Mouse (Mus musculus) mesoderm, embryonic 11.5 days (tissue): ENCODE measurements around the gene 1700010B08Rik.
A peak's percentile ranks its signal among the peaks of the same experiment; 100 is the strongest.
"Not testable (repeated sequence)": the region's sequence is repeated elsewhere in the genome, so short reads cannot be mapped to it uniquely, and the experiment has no call there.

Experiments used
- DNase-seq: peaks from one replicate; pipeline ENCODE4 v3.0.0-alpha.2; 2012; ENCODE audit warnings: low read depth, low spot score

1700010B08Rik gene

DNA sequence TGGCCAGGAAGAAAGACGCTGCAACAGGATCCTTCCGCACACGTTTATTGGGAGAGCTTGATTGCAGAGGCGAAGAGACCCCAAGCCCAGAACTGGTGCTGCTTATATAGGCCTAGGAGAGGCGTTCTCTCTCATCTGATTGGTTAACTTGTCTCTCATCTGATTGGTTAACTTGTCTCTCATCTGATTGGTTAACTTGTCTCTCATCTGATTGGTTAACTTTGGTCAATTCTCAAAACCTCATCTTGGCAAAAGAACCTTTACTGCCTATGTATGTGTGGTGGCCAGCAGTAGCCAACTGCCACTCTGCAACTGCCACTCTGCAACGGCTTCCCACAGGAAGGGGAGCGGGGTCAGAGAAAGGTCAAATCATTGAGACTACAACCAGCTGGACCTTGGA is at the start of gene 1700010B08Rik:
Gene 1700010B08Rik (plus strand): TSS at position 301 of the 400 bp plus-strand sequence.
- not testable (repeated sequence) for DNase-seq

GRCm38 (mm10) chr2:173672328-173672896 is 46.8 kb upstream of the 1700010B08Rik start:
- no peak for DNase-seq

DNA sequence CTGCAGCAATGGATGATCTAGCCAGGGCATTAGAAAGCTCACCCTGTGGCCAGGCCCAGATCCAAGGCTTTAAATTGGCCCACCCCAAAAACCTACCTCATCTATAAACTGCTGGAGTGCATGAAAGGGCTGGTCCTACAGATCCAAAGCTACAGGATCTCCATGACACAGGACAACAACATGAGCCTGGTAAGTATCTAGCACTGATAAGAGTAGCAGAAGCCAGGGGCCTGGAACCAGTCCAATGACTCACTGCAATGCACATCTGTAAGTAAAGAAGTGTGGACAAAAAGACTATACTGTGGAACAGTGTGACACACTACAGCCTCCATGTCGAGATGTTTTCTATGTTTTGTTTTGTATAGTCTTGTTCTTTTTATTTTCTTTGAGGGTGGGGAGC is 45.7 kb upstream of the 1700010B08Rik start:
- no peak for DNase-seq

DNA sequence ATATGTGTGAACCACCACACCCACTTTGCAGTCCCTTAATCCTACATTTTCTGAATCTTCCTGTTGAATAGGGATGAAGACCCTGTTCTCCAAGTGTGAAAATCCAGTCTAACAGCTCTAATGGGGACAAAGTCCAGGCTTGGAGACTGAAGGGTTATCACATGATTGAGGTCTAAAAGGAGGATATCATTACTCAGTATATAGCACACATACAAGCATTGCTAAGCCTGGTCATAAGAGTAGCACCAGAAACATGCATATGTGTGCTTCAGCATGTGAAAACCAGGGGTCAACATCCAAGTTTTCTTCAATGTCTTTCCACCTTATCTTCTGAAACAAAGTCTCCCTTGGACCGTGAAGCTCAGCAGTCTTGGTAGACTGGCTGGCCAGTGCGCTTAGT is 40.6 kb upstream of the 1700010B08Rik start:
- no peak for DNase-seq

- no peak for DNase-seq
Measured at GRCm38 (mm10) chr2:173679217-173679616, 40.0 kb upstream of the 1700010B08Rik start.

DNA sequence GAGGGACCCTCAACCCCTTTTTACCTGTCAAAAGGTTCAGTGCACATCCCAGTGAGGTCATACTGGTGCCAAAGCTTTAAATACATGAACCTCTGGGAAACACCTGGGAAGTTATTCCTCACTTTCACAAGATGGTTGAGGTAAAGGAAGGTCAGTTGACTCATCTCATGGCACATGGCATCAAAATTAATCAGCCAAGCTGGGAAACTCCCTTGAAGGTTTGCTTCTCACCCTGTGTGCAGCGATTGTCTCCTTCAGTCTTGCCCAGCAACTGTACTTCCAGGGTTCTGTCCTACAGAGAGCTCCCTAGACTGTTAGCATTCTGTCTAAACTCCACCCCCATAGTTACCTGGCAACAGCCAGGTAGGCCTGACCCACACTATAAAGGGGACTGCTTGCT is 39.1 kb upstream of the 1700010B08Rik start:
- DNase-seq, result no peak

- DNase-seq, result no peak
Measured at GRCm38 (mm10) chr2:173682773-173683172, 36.4 kb upstream of the 1700010B08Rik start.

GRCm38 (mm10) chr2:173685781-173686361 is 33.3 kb upstream of the 1700010B08Rik start:
- DNase-seq, result no peak

DNA sequence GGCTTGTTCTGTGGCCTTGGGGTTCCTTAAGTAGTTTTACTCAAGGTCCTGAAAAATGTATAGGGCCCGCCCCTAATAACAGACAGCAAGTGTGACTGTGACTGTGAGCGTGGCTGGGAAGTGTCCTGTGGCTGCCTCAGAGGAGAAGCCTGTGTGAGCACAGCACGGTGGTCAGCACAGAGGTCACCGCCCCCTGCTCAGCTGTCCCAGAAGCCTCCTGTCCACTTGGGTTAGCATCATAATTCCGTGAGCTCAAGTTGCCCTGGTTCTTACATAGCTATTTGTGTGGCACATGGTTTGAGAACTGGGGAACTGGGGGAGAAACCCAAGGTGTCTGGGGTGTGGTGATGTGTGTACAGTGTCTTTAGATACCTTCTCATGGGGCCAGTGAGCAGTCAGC is 31.9 kb upstream of the 1700010B08Rik start:
- no peak for DNase-seq

DNA sequence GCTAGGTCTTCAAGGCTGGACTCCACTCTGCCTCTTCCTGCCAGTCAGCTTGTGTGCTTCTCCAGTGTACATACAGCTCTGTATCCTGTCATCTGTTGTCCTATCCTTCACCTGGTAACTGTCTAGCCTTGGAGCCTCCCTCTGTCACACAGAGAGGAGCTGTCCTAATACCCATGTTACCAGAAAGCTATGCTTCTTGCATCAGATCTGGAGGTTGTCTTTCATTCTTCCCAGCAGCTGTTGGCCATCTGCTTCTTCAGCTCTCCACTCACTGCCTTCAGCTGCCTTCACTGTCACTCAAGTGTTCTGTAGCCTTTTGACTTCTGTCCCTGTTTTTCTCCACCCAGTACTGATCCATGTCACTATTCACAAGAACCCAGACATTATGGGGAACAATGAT is 29.4 kb upstream of the 1700010B08Rik start:
- no peak for DNase-seq

- no peak for DNase-seq
Measured at GRCm38 (mm10) chr2:173691748-173692147, 27.5 kb upstream of the 1700010B08Rik start.

- DNase-seq, result no peak
Measured at GRCm38 (mm10) chr2:173692693-173693092, 26.5 kb upstream of the 1700010B08Rik start.

- no peak for DNase-seq
Measured at GRCm38 (mm10) chr2:173698850-173699249, 20.4 kb upstream of the 1700010B08Rik start.

GRCm38 (mm10) chr2:173702096-173702866 is 16.9 kb upstream of the 1700010B08Rik start:
- DNase-seq, result peak; percentile 30

DNA sequence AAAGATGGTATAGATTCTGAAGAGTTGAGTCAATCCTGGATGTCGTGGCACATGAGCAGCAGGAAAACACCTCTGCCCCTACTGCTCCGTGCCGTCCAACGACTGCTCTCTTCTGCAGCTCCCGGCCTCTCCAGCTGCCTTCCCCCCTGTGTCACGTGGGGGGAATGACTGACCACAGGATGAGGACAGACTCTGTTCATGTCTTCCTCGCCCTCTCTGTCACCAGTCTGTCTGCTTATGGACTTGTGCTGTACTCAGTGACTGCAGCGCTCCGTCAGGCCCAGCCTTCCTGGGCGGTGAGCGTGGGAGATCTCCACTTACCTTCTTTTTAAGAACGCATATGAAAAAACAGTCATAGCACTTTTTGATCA is 16.4 kb upstream of the 1700010B08Rik start:
- no peak for DNase-seq

GRCm38 (mm10) chr2:173705827-173706551 is 13.2 kb upstream of the 1700010B08Rik start:
- DNase-seq, result no peak

GRCm38 (mm10) chr2:173707626-173708025 is 11.6 kb upstream of the 1700010B08Rik start:
- DNase-seq, result peak; percentile 34

GRCm38 (mm10) chr2:173710193-173710592 is 9.0 kb upstream of the 1700010B08Rik start:
- no peak for DNase-seq

DNA sequence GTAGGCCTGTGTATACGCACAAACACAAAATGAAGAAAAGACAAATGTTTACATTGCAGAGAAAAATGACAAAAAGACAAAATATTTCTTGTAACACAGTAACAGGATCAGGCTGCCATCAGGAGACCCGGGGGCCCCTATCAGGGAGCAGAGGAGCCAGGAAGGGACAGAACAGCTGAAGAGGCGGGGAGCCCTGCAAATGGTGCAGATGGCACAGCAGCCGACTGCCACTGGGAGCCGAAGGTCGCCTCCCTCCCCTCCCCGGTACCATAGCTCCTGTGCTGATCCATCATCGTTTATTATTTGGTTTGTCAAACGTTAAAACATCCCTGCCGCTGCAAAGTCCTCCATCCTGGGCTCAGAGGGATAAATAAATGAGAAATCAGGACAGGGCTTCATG is 6.6 kb upstream of the 1700010B08Rik start:
- no peak for DNase-seq

DNA sequence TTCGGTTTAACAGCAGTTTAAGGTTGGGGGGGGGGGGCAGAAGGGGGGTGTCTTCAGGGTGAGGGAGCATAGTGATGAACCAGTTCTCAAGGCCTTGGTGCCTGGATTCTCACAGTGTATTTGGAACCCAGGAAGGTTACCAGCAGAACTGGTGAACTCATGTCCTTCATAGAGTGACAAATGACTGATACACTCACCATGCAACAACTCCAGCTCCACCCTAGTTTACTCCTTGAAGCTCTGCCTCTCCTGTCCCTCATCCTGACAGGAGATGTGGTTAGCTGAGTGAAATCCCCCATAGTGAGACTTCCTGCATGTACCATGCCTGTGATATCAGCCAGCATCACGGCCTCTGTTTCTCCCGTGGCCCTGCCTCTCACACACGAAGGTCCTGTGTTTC is 6.0 kb upstream of the 1700010B08Rik start:
- no peak for DNase-seq

- no peak for DNase-seq
Measured at GRCm38 (mm10) chr2:173714620-173715218, 4.5 kb upstream of the 1700010B08Rik start.

DNA sequence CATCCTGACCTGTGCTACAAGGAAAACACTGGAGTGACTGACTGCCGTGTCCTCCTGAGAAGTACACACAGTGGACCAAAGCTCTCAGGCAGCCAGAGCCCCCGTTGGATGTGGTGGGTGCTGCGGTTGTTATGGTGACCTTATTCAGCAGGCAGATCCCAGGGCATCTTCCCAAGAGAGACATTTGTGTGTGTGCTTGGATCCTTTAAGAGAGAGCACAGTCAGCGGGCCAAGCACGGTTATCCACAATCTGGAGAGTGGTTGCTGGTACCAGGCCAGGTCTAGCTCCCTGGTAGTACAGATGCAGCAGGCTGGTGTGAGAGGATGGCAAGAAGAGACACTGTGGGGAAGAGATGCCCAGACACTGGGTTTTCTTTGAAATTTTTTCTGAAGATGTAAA is 2.2 kb upstream of the 1700010B08Rik start:
- DNase-seq, result no peak
